Mouse (Mus musculus) heart, adult 2 months (tissue): Measurements from ENCODE around the gene 3110009E18Rik. TPM values are rescaled to one million over a fixed set of nuclear protein-coding genes. Genes with fewer than 3 reads are reported as not detected.
A peak's percentile ranks its signal among the peaks of the same experiment; 100 is the strongest.

Experiments used
- DNase-seq, 2 experiments: peaks; one replicate each; pipeline ENCODE4 v3.0.0; 2021
- H3K27ac ChIP-seq: fragments of 200-600 bp; 2 replicates; pipeline ENCODE4 v1.8.1; 2022
- H3K27me3 ChIP-seq: fragments of 200-500 bp; 2 replicates; pipeline ENCODE4 v1.6.1; 2012; ENCODE audit warnings: mild to moderate bottlenecking, low read length, inconsistent platforms, mixed read lengths; ENCODE audit not compliant: control insufficient read depth, insufficient read depth
- H3K36me3 ChIP-seq: fragments of 200-500 bp; 2 replicates; pipeline ENCODE4 v1.6.1; 2012; ENCODE audit warnings: low read length, inconsistent platforms; ENCODE audit not compliant: control insufficient read depth, insufficient read depth
- H3K4me1 ChIP-seq: fragments of 200-500 bp; 2 replicates; pipeline ENCODE4 v1.6.1; 2011; ENCODE audit warnings: low read length; ENCODE audit not compliant: control insufficient read depth, insufficient read depth
- H3K4me3 ChIP-seq: fragments of 200-600 bp; 2 replicates; pipeline ENCODE4 v1.8.1; 2022
- H3K79me2 ChIP-seq: fragments of 200-500 bp; replicated peaks from 2 replicates; pipeline ENCODE4 v1.6.1; 2012; ENCODE audit warnings: mild to moderate bottlenecking, inconsistent platforms, low read length, moderate library complexity, mixed read lengths; ENCODE audit not compliant: control insufficient read depth, insufficient read depth
- H3K9ac ChIP-seq: fragments of 200-500 bp; 2 replicates; pipeline ENCODE4 v1.6.1; 2012; ENCODE audit warnings: low read depth, mild to moderate bottlenecking, control low read depth, inconsistent platforms, low read length, mixed read lengths
- CTCF ChIP-seq: fragments of 200-600 bp; IDR thresholded peaks from 2 replicates; pipeline ENCODE4 v1.8.1; 2022; ENCODE audit warnings: antibody characterized with exemption, mild to moderate bottlenecking, moderate library complexity
- EP300 ChIP-seq: fragments of 200-500 bp; IDR thresholded peaks from 2 replicates; pipeline ENCODE4 v1.6.1; 2011; ENCODE audit warnings: low read depth, low read length, control low read depth; ENCODE audit not compliant: insufficient read depth
- POLR2A ChIP-seq: fragments of 200-500 bp; IDR thresholded peaks from 2 replicates; pipeline ENCODE4 v1.6.1; 2011; ENCODE audit warnings: mild to moderate bottlenecking, low read depth, low read length, control low read depth; ENCODE audit not compliant: insufficient read depth
- WGBS: fragments of 180-500 bp; shearing (Covaris S2); methylation state at CpG from one replicate; pipeline ENCODE4 v1.1.7; 2018; 5-methylcytosine and 5-hydroxymethylcytosine counted together
- intact Hi-C: fragments of 180-260 bp; cut with DNase I; formaldehyde crosslinking; loops from one replicate; pipeline ENCODE4 v1.15.1; 2025
- polyA plus RNA-seq: library from polyadenylated mRNA; depleted of rRNA; stranded (reverse); fragments of >200 nt; gene quantifications from 2 replicates; pipeline ENCODE4 v1.2.3, GENCODE M21; 2012; rRNA removed
- total RNA-seq, 2 experiments: library from RNA; stranded (reverse); gene quantifications; 2 replicates each; pipeline ENCODE4 v1.2.3; 2021

The 3110009E18Rik gene
- total and polyA plus RNA-seq, 3 experiments: 2.5 to 5.8 (median 5.2) TPM

DNA sequence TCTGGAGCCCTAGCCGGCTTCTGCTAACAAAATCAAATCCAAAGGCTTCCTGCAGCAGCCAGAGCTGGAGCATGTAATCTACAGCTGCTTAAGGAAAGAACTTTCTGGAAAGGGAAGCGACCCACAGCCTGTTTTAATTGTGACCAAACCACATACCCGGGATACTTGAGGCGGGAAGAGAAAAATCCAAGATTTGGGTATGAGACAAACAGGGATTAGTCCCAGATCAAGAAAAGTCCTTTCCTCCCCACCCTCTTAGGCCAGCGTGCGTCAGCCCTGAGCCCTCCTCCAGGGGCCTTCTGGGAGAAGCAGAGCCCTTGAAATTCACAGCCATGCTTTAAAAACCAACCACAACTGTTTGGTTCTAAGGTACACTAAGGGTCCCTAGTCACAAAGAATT, 111.2 kb downstream of the 3110009E18Rik start:
- Histone ChIP-seq H3K36me3 (no peaks in the 10 kb centered on the region), H3K27me3 (no peaks in the 10 kb centered on the region), H3K9ac (no peak overlapping the region), H3K79me2 (no peaks in the 10 kb centered on the region), H3K27ac (no peak overlapping the region), H3K4me3 (no peak overlapping the region), H3K4me1 (peaks cover 3% of the 10 kb centered on the region)
- intact Hi-C loops: no loop called here
- TF ChIP-seq CTCF (no peak), POLR2A (no peak), EP300 (no peak)
- no peak for DNase-seq
- 62% methylated on average over 6 of the region's 6 CpGs for WGBS

DNA sequence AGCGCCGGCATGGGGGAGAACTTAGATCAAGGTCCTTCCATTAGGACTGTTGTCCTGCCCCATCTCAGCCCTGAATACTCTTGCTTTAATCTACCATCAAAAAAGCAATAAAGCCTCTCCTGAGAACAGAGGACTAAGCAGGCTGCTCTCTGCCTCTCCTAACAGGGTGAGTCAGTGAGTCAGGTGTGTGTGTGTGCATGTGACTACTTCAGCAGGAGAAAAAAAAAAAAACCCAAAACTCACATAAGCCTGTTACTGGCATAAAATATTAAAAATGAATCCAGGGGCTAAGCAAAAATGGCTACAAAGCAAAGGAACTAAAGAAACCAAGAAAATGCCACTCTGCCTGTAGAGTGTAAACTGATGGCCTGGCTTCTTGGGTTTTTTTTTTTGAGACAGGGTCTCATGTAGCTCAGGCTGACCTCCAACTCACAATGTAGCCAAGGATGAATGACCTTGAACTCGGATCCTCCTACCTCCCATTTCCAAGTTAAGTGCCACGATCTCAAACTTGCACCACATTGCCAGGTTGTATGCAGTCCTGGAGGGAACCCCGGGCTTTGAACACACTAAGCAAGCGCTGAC, 114.7 kb downstream of the 3110009E18Rik start:
- no peak overlapping the region for H3K4me3 ChIP-seq
- no peak for TF ChIP-seq CTCF
- 86% methylated on average over 6 of the region's 6 CpGs for WGBS
- no peak for DNase-seq
- no peak overlapping the region for H3K9ac ChIP-seq
- no peaks in the 10 kb centered on the region for H3K79me2 ChIP-seq
- intact Hi-C loops: no loop called here
- no peak overlapping the region for H3K27ac ChIP-seq
- H3K36me3 ChIP-seq: no peaks in the 10 kb centered on the region
- no peaks in the 10 kb centered on the region for H3K27me3 ChIP-seq
- peaks cover 3% of the 10 kb centered on the region for H3K4me1 ChIP-seq

DNA sequence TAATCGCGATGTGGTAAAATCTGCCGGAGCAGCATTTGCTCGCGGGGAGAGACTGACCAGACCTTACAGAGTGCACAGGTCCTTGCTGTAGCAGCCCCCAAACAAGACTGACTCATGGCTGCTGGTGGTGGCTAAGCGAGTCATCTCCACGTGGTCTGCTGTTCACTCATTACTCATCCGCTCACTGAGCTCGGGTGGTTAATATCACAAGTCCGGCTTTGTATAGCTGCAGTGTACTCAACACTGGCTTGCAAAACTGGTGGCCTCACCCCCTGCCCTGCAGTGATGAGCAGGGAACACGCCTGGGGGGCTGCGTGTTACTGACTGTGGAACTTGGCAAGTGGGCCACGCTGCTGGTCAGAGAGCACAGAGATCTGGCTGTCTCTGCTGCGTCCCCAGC, 115.4 kb downstream of the 3110009E18Rik start:
- no peaks in the 10 kb centered on the region for H3K36me3 ChIP-seq
- no peak overlapping the region for H3K9ac ChIP-seq
- H3K27me3 ChIP-seq: no peaks in the 10 kb centered on the region
- no peak for TF ChIP-seq CTCF
- TF ChIP-seq EP300: no peak
- no peak for TF ChIP-seq POLR2A
- H3K4me1 ChIP-seq: peaks cover 2% of the 10 kb centered on the region
- no peaks in the 10 kb centered on the region for H3K79me2 ChIP-seq
- H3K4me3 ChIP-seq: no peak overlapping the region
- intact Hi-C loops: no loop called here
- 81% methylated on average over 14 of the region's 14 CpGs for WGBS
- DNase-seq: no peak
- H3K27ac ChIP-seq: no peak overlapping the region

DNA sequence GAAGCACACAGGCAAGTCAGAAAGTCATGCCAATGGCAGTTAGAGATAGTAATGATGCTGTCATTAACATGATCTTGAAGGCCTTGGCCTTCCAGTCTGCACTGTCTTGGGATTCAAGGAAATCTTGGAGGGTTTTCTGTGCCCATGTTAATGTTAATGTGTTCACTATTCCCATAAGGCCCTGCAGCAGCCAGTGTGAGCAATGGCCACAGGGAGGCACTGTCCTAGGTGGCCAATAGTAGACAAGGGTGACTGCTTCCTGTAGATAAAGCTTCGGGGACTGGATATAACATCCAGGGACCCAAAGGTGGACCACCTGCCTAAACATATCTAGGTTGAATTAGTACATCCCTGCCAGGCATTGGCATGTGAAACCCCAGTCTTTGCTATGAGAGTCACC, 116.1 kb downstream of the 3110009E18Rik start:
- intact Hi-C loops: no loop called here
- no peak for DNase-seq
- WGBS: 72% methylated on average over 1 of the region's 1 CpGs
- no peaks in the 10 kb centered on the region for H3K4me1 ChIP-seq
- H3K4me3 ChIP-seq: no peak overlapping the region
- H3K27me3 ChIP-seq: no peaks in the 10 kb centered on the region
- H3K79me2 ChIP-seq: no peaks in the 10 kb centered on the region
- H3K9ac ChIP-seq: no peak overlapping the region
- H3K27ac ChIP-seq: no peak overlapping the region
- TF ChIP-seq POLR2A (no peak), CTCF (peak; percentile 36)
- no peaks in the 10 kb centered on the region for H3K36me3 ChIP-seq

Other genes with a start within 250 kb of the 3110009E18Rik start
- 10 to 100 TPM in 1 of 2 experiments, 1 to 10 TPM in 1; 9.8 to 10.6 TPM for gene Tmem177, start 208.0 kb upstream of the 3110009E18Rik start, total RNA-seq
- 7.5 and 13.3 TPM in 2 replicates for gene Tmem177, start 208.0 kb upstream of the 3110009E18Rik start, polyA plus RNA-seq
- gene Cfap221, start 124.0 kb upstream of the 3110009E18Rik start, total RNA-seq: not detected
- gene Cfap221, start 124.0 kb upstream of the 3110009E18Rik start, polyA plus RNA-seq: 0.25 TPM in 1 of 2 replicates, not detected in the other
- under 1 TPM in 1 of 2 experiments, not detected in 1; 0.16 TPM for gene Sctr, start 114.3 kb upstream of the 3110009E18Rik start, total RNA-seq
- gene Sctr, start 114.3 kb upstream of the 3110009E18Rik start, polyA plus RNA-seq: 0.26 and 0.84 TPM in 2 replicates
- gene Tmem37, start 47.1 kb upstream of the 3110009E18Rik start, total RNA-seq: 1 to 10 TPM; 5.6 to 7.5 TPM
- gene Tmem37, start 47.1 kb upstream of the 3110009E18Rik start, polyA plus RNA-seq: 9.0 and 29.3 TPM in 2 replicates
- gene Dbi, start 109 bp upstream of the 3110009E18Rik start, total RNA-seq: 100 to 1,000 TPM; 251 to 264 TPM
- 327 and 335 TPM in 2 replicates for gene Dbi, start 109 bp upstream of the 3110009E18Rik start, polyA plus RNA-seq
- gene Steap3, start 151.5 kb downstream of the 3110009E18Rik start, total RNA-seq: 10 to 100 TPM; 25.2 to 27.9 TPM
- gene Steap3, start 151.5 kb downstream of the 3110009E18Rik start, polyA plus RNA-seq: 54.9 and 70.5 TPM in 2 replicates
- gene C1ql2, start 219.4 kb downstream of the 3110009E18Rik start, total RNA-seq: not detected
- not detected in 2 replicates for gene C1ql2, start 219.4 kb downstream of the 3110009E18Rik start, polyA plus RNA-seq